32 mouse cellular contexts compared by ENCODE assay signal in the genomic region with DNA sequence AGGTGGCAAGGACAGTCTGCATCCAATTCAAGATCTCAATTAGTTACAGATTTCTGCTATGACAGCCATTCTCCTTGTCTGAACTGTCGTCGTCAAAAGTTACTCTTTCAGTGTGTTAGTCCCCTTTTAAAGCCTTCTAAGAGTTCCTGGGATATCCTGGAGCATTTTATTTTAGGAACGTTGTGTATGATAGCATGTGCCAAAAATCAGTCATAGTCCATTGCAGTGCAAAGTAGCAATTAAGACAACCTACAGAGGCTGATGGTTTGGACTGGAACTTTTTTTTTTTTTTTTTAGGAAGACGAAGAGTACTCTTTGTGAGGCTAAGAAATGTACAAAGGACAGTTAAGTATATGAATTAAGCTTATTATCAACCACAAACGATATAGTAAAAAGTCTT. TPM values are rescaled to one million over a fixed set of nuclear protein-coding genes. Genes with fewer than 3 reads are reported as not detected.
"Had no signal": no experiment of that assay in that cellular context is flagged by ENCODE, and none has a peak within 500 bp of the region (broad histone marks: within the 10 kb centered on the region; RNA-seq: fewer than 3 reads in every experiment).

Phex (minus strand) TSS at position 101 of the 400 bp plus-strand sequence.

- H3K4me3 ChIP-seq: left cerebral cortex, adult 2 months; limb, embryonic 12.5 days; limb, embryonic 13.5 days; limb, embryonic 15.5 days; liver, embryonic 12.5 days; liver, embryonic 13.5 days; liver, embryonic 15.5 days; lung, embryonic 15.5 days; megakaryocyte, embryonic 14.5 days; midbrain, embryonic 10.5 days; midbrain, embryonic 12.5 days; midbrain, embryonic 13.5 days; midbrain, embryonic 15.5 days; myocyte; neural tube, embryonic 12.5 days had no signal

- ATAC-seq: liver, embryonic 12.5 days; liver, postnatal 0 days; lung, postnatal 0 days; midbrain, embryonic 13.5 days; midbrain, embryonic 15.5 days; midbrain, embryonic 16.5 days had no signal

- H3K4me2 ChIP-seq: limb, embryonic 12.5 days; limb, embryonic 13.5 days; limb, embryonic 15.5 days; liver, embryonic 11.5 days; liver, embryonic 12.5 days; liver, embryonic 13.5 days; liver, embryonic 15.5 days; lung, embryonic 15.5 days; midbrain, embryonic 11.5 days; midbrain, embryonic 12.5 days; midbrain, embryonic 13.5 days; midbrain, embryonic 15.5 days; neural tube, embryonic 12.5 days had no signal

- H3K4me1 ChIP-seq: limb, embryonic 12.5 days; limb, embryonic 13.5 days; limb, embryonic 15.5 days; liver, embryonic 12.5 days; liver, embryonic 13.5 days; liver, embryonic 15.5 days; lung, embryonic 15.5 days; megakaryocyte, embryonic 14.5 days; midbrain, embryonic 10.5 days; midbrain, embryonic 12.5 days; midbrain, embryonic 13.5 days; midbrain, embryonic 15.5 days; neural tube, embryonic 12.5 days had no signal

- H3K36me3 ChIP-seq: limb, embryonic 12.5 days; limb, embryonic 13.5 days; limb, embryonic 15.5 days; liver, embryonic 12.5 days; liver, embryonic 13.5 days; liver, embryonic 15.5 days; lung, embryonic 15.5 days; midbrain, embryonic 10.5 days; midbrain, embryonic 12.5 days; midbrain, embryonic 13.5 days; midbrain, embryonic 15.5 days; neural tube, embryonic 12.5 days had no signal

- H3K27me3 ChIP-seq: limb, embryonic 13.5 days; limb, embryonic 15.5 days; liver, embryonic 12.5 days; liver, embryonic 13.5 days; liver, embryonic 15.5 days; lung, embryonic 15.5 days; midbrain, embryonic 12.5 days; midbrain, embryonic 13.5 days; midbrain, embryonic 15.5 days; neural tube, embryonic 12.5 days had no signal

- H3K9ac ChIP-seq: limb, embryonic 12.5 days; limb, embryonic 13.5 days; limb, embryonic 15.5 days; liver, embryonic 12.5 days; liver, embryonic 13.5 days; liver, embryonic 14.5 days; liver, embryonic 15.5 days; liver, postnatal 0 days; lung, embryonic 15.5 days; midbrain, embryonic 12.5 days; midbrain, embryonic 13.5 days; midbrain, embryonic 15.5 days; neural tube, embryonic 12.5 days had no signal

- H3K27ac ChIP-seq: left cerebral cortex, adult 2 months; limb, embryonic 12.5 days; limb, embryonic 13.5 days; limb, embryonic 15.5 days; liver, embryonic 12.5 days; liver, embryonic 13.5 days; liver, embryonic 14.5 days; liver, embryonic 15.5 days; lung, embryonic 15.5 days; macrophage; midbrain, embryonic 10.5 days; midbrain, embryonic 12.5 days; midbrain, embryonic 13.5 days; midbrain, embryonic 15.5 days; neural tube, embryonic 12.5 days had no signal

- DNase-seq: layer of hippocampus, postnatal 36 days; left cerebral cortex, postnatal 4 days; liver; liver, embryonic 13.5 days; liver, postnatal 0 days; lung, adult 2 months; lung, postnatal 10 days; lung, postnatal 36 days; lung, postnatal 4 days; midbrain, embryonic 14.5 days had no signal

- H3K9me3 ChIP-seq: limb, embryonic 12.5 days; limb, embryonic 13.5 days; limb, embryonic 15.5 days; liver, embryonic 12.5 days; liver, embryonic 13.5 days; liver, embryonic 15.5 days; lung, embryonic 15.5 days; megakaryocyte, embryonic 14.5 days; midbrain, embryonic 10.5 days; midbrain, embryonic 12.5 days; midbrain, embryonic 13.5 days; midbrain, embryonic 15.5 days; neural tube, embryonic 12.5 days had no signal

RNA-seq across cellular contexts. Expression of gene Phex, which starts in this region (rescaled TPM):
- polyA plus RNA-seq: liver, adult 2 months; liver, embryonic 15.5 days; liver, embryonic 16.5 days; liver, postnatal 0 days; macrophage had no signal
